Mouse (Mus musculus): ENCODE data around the gene Svip. TPM values are rescaled to one million over a fixed set of nuclear protein-coding genes. Genes with fewer than 3 reads are reported as not detected.

The Svip gene
- total RNA-seq (2023) = 10 to 100 TPM; 18.6 to 25.6 TPM

GRCm38 (mm10) chr7:52005511-52006295, at the start of gene Svip:
Gene Svip (minus strand): TSS chr7:52006018.

GRCm38 (mm10) chr7:52015628-52016027, 9.8 kb upstream of the Svip start, which contains the start of gene 1700015G11Rik:
Gene 1700015G11Rik (minus strand): TSS chr7:52015728.

Other genes starting within 250 kb of the Svip start
- gene Gas2, start 144.0 kb downstream of the Svip start, total RNA-seq (2023) = 1 to 10 TPM; 1.6 to 2.5 TPM
- 1 to 10 TPM; 4.1 to 4.5 TPM for gene Fancf, start 143.8 kb downstream of the Svip start, total RNA-seq (2023)
- not detected for gene 1700015G11Rik, start 9.7 kb upstream of the Svip start, total RNA-seq (2023)

Measured in neutrophil, adult 59 days (primary cell).